Mouse (Mus musculus) C2C12 (cell line): Measurements from ENCODE around the gene Ckap2l. TPM values are rescaled to one million over a fixed set of nuclear protein-coding genes. Genes with fewer than 3 reads are reported as not detected.

Source experiments
- H3K27me3 ChIP-seq: one replicate; pipeline ENCODE4 v1.6.1; 2011; ENCODE audit not compliant: control insufficient read depth, insufficient read depth, insufficient read length
- H3K36me3 ChIP-seq: one replicate; pipeline ENCODE4 v1.6.1; 2011; ENCODE audit not compliant: control insufficient read depth, insufficient read depth
- H3K4me3 ChIP-seq: one replicate; pipeline ENCODE4 v1.5.1; 2011; ENCODE audit warnings: mild to moderate bottlenecking, control low read depth; ENCODE audit not compliant: poor library complexity, insufficient read depth, severe bottlenecking
- H3K79me2 ChIP-seq: one replicate; pipeline ENCODE4 v1.6.1; 2011; ENCODE audit not compliant: control insufficient read depth, insufficient read depth
- H3K79me3 ChIP-seq: one replicate; pipeline ENCODE4 v1.6.1; 2011; ENCODE audit warnings: low read depth, control low read depth
- H3ac ChIP-seq: one replicate; pipeline ENCODE3; 2011; ENCODE audit warnings: low read depth; ENCODE audit not compliant: control insufficient read depth, insufficient read length
- CEBPB ChIP-seq: IDR thresholded peaks from one replicate; pipeline ENCODE4 v1.6.1; 2011; ENCODE audit warnings: low read depth, mild to moderate bottlenecking, control low read depth, moderate library complexity
- CTCF ChIP-seq: IDR thresholded peaks from one replicate; pipeline ENCODE4 v1.5.1; 2011; ENCODE audit not compliant: control insufficient read depth, insufficient read depth, insufficient read length
- FOSL1 ChIP-seq: IDR thresholded peaks from one replicate; pipeline ENCODE4 v1.8.0; 2011; ENCODE audit warnings: mild to moderate bottlenecking, low read length; ENCODE audit not compliant: poor library complexity, insufficient read depth, severe bottlenecking
- MAX ChIP-seq: IDR thresholded peaks from one replicate; pipeline ENCODE4 v1.6.1; 2011; ENCODE audit warnings: mild to moderate bottlenecking, control low read depth
- MYOD1 ChIP-seq: IDR thresholded peaks from one replicate; pipeline ENCODE4 v1.6.1; 2011; ENCODE audit warnings: low read depth; ENCODE audit not compliant: control insufficient read depth, insufficient read length
- MYOG ChIP-seq: IDR thresholded peaks from one replicate; pipeline ENCODE4 v1.6.1; 2011; ENCODE audit not compliant: control insufficient read depth, insufficient read length; ENCODE audit errors: extremely low read depth
- USF1 ChIP-seq: IDR thresholded peaks from one replicate; pipeline ENCODE4 v1.6.1; 2011; ENCODE audit warnings: low read depth, mild to moderate bottlenecking, control low read depth, moderate library complexity
- polyA plus RNA-seq: library from polyadenylated mRNA; unstranded; fragments of >200 nt; fragmentation: generic; extraction: Trizol; gene quantifications from one replicate; pipeline ENCODE4 v1.2.1, GENCODE M21; 2012; ENCODE audit warnings: missing spikeins

Ckap2l gene
- polyA plus RNA-seq, 1 experiment, result 17.9 TPM

- no peak overlapping the region for H3K4me3 ChIP-seq
- no peaks in the 10 kb centered on the region for H3K27me3 ChIP-seq
- H3K79me2 ChIP-seq, result no peaks in the 10 kb centered on the region
- TF ChIP-seq MYOG (no peak), MYOD1 (no peak), CEBPB (no peak), USF1 (no peak), CTCF (no peak), MAX (no peak), FOSL1 (no peak)
- H3K36me3 ChIP-seq, result no peaks in the 10 kb centered on the region
- no peak overlapping the region for H3ac ChIP-seq
- H3K79me3 ChIP-seq, result no peaks in the 10 kb centered on the region
These were observed 43.4 kb downstream of the Ckap2l start for GRCm38 (mm10) chr2:129253631-129253970.

GRCm38 (mm10) chr2:129252836-129253630 is 44.0 kb downstream of the Ckap2l start:
- Histone ChIP-seq H3K79me2 (no peaks in the 10 kb centered on the region), H3K79me3 (no peaks in the 10 kb centered on the region), H3ac (no peak overlapping the region), H3K4me3 (no peak overlapping the region), H3K27me3 (no peaks in the 10 kb centered on the region), H3K36me3 (no peaks in the 10 kb centered on the region)
- no peak for TF ChIP-seq MAX
- TF ChIP-seq CEBPB, result no peak
- TF ChIP-seq CTCF, result no peak
- TF ChIP-seq FOSL1, result no peak
- no peak for TF ChIP-seq MYOG
- no peak for TF ChIP-seq USF1
- TF ChIP-seq MYOD1, result no peak

GRCm38 (mm10) chr2:129249321-129249720 is 47.7 kb downstream of the Ckap2l start:
- Histone ChIP-seq H3K4me3 (no peak overlapping the region), H3K79me2 (no peaks in the 10 kb centered on the region), H3ac (no peak overlapping the region), H3K36me3 (no peaks in the 10 kb centered on the region), H3K27me3 (no peaks in the 10 kb centered on the region), H3K79me3 (no peaks in the 10 kb centered on the region)
- no peak for TF ChIP-seq USF1
- TF ChIP-seq MAX, result no peak
- TF ChIP-seq FOSL1, result no peak
- no peak for TF ChIP-seq CEBPB
- no peak for TF ChIP-seq MYOD1
- TF ChIP-seq CTCF, result no peak
- no peak for TF ChIP-seq MYOG

- Histone ChIP-seq H3K79me3 (no peaks in the 10 kb centered on the region), H3ac (no peak overlapping the region), H3K27me3 (no peaks in the 10 kb centered on the region), H3K36me3 (no peaks in the 10 kb centered on the region), H3K79me2 (no peaks in the 10 kb centered on the region), H3K4me3 (no peak overlapping the region)
- TF ChIP-seq MAX (no peak), FOSL1 (no peak), CEBPB (no peak), USF1 (no peak), MYOD1 (no peak), CTCF (no peak), MYOG (no peak)
These were observed 49.3 kb downstream of the Ckap2l start for GRCm38 (mm10) chr2:129247707-129248121.

DNA sequence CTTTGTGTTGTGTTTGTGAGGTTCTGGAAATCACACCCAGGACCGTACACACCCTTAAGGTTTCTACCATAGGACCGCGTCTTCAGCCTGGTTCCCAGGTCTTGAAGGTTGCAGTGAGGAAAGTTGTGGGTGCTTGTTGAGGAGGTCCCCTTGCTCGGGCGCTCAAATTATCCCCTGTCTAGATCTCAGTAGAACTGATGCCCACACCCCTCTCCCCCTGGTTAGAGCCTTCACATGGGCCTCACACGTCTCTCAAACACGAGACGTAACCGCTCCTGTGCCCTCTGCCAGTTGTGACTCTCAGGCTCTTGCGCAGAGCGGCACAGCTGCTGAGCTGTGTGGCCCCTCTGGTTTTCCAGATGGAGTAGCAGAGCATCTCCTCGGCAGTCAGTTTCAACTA is 50.1 kb downstream of the Ckap2l start:
- no peak overlapping the region for H3K4me3 ChIP-seq
- H3K79me2 ChIP-seq, result no peaks in the 10 kb centered on the region
- H3K27me3 ChIP-seq, result no peaks in the 10 kb centered on the region
- no peak for TF ChIP-seq USF1
- TF ChIP-seq MYOD1, result no peak
- H3K79me3 ChIP-seq, result no peaks in the 10 kb centered on the region
- no peak overlapping the region for H3ac ChIP-seq
- no peaks in the 10 kb centered on the region for H3K36me3 ChIP-seq

DNA sequence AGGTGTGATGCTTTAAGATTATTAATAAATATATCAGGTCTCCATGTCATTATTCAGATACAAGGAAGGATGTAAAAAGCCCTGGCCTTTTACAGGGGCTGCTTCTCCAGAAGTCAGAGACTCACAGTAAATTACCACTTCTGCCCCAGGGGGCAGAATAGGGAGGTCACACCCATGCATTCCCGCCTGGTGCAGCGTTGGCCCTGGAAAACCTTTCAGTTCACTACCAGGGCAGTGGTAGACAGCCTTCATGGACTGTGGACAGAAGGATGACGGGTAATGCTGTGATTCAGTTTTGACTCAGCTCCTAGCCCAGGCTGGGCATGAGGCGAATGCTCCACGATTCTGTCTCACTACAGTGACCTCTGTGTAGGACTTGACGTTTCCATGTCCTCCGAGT is 50.6 kb downstream of the Ckap2l start:
- H3K79me3 ChIP-seq, result no peaks in the 10 kb centered on the region
- H3K4me3 ChIP-seq, result no peak overlapping the region
- H3K27me3 ChIP-seq, result no peaks in the 10 kb centered on the region
- no peaks in the 10 kb centered on the region for H3K36me3 ChIP-seq
- no peaks in the 10 kb centered on the region for H3K79me2 ChIP-seq
- no peak for TF ChIP-seq USF1
- TF ChIP-seq FOSL1, result no peak
- TF ChIP-seq MAX, result no peak
- TF ChIP-seq CTCF, result no peak
- no peak for TF ChIP-seq MYOD1
- TF ChIP-seq CEBPB, result no peak
- TF ChIP-seq MYOG, result no peak
- H3ac ChIP-seq, result no peak overlapping the region
